Mouse (Mus musculus): ENCODE results near the gene Eif5b. TPM values are rescaled to one million over a fixed set of nuclear protein-coding genes. Genes with fewer than 3 reads are reported as not detected.

Eif5b gene
- polyA plus RNA-seq (2014; fragmentation: Nextera tagmentation; extraction: Ambion mirVana): 32.1 and 33.8 TPM in 2 replicates

DNA sequence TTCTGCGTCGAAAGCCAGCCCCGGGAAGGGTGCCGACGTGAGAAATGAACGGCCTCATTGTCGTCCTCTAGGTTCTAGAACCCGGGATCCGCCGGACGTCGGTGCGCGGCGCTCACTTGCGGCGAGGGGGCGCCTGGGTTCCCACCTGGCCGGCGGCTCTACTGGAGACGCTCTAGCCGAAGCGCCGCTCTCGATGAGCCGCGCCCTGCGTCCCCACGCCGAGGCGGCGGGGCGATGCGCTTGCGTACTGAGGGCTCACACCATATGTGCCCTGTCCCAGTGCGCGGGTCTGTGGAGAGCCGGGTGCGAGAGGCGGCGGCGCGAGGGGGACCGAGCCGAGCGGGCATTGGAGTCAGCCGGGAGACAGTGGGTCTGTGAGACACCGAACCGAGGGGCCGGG, at the start of gene Eif5b, which contains the start of gene Txndc9:
Eif5b (plus strand) TSS at position 144 of the 400 bp plus-strand sequence.
Txndc9 (minus strand) TSS at position 27 of the 400 bp plus-strand sequence.
- H3K27me3 ChIP-seq (ENCODE audit: control insufficient read depth, insufficient read depth, low read length): no peaks in the 10 kb centered on the region

DNA sequence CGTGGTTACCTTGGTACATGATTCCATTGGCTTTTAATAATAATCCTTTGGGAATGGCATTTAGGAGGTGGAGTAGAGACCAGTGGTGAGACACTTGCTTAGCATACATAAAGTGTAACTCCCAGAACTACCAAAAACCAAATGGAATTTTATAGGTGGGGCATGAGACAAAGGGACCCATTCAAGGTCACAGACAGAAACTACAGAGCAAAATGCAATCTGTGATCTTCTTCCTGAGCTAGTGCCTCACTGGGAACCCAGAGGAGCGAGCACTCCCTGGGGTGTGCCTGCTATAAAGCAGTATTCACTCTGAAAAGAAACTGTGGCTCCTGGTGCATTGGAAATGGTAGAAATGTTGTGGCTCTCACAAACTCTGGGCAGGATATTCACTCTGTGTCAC, 48.9 kb upstream of the Eif5b start:
- no peak for ATAC-seq (ENCODE audit: insufficient number of reproducible peaks, low FRiP score, low TSS enrichment, low read depth)

More for the DNA sequence above, at the start of gene Eif5b, which contains the start of gene Txndc9:
- Histone ChIP-seq H3K4me3 (ENCODE audit: low read depth, low read length) (peak within 1 kb of the TSS; percentile 92), H3K36me3 (ENCODE audit: control insufficient read depth, insufficient read depth, low read length) (peaks cover 9% of the 10 kb centered on the region), H3K27ac (replicated peaks; ENCODE audit: low read depth, low read length) (peak within 1 kb of the TSS; percentile 76), H3K9me3 (ENCODE audit: control insufficient read depth, low read length) (no peaks in the 10 kb centered on the region), H3K4me2 (ENCODE audit: low read depth, severe bottlenecking) (peak within 1 kb of the TSS; percentile 86), H3K4me1 (ENCODE audit: control insufficient read depth, insufficient read depth, low read length) (peaks cover 12% of the 10 kb centered on the region), H3K9ac (ENCODE audit: low read length) (peak within 1 kb of the TSS; percentile 89)
- ATAC-seq (ENCODE audit: insufficient number of reproducible peaks, low FRiP score, low TSS enrichment, low read depth) (peak; percentile 90), DNase-seq (ENCODE audit: low spot score) (peak; percentile 94)
- under 1% methylated on average over 49 of the region's 50 CpGs for WGBS

DNA sequence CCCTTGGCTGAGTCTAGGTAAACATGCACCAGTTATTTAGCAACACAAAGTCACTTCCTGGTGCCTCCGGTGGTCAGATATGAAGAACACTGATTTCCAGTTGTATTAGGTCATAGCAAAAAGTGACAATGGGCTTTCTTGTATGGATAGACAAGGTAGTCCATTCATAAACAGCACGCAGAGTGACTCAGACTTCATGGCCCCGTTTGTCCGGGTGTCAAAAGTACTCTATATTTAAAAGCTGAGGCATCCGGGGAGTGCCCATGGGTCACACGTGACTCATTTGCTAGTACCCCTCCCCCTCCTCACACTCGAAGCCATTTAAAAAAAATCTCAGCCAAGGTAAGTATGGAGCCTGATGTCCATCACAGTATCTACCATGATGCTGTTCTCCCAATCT, 43.0 kb upstream of the Eif5b start:
- DNase-seq (ENCODE audit: low spot score): no peak
- Histone ChIP-seq H3K4me1 (ENCODE audit: control insufficient read depth, insufficient read depth, low read length) (no peaks in the 10 kb centered on the region), H3K9me3 (ENCODE audit: control insufficient read depth, low read length) (no peaks in the 10 kb centered on the region), H3K4me2 (ENCODE audit: low read depth, severe bottlenecking) (no peak overlapping the region), H3K4me3 (ENCODE audit: low read depth, low read length) (no peak overlapping the region), H3K9ac (ENCODE audit: low read length) (no peak overlapping the region), H3K27me3 (ENCODE audit: control insufficient read depth, insufficient read depth, low read length) (no peaks in the 10 kb centered on the region), H3K27ac (replicated peaks; ENCODE audit: low read depth, low read length) (no peak overlapping the region), H3K36me3 (ENCODE audit: control insufficient read depth, insufficient read depth, low read length) (no peaks in the 10 kb centered on the region)
- WGBS: 87% methylated on average over 7 of the region's 7 CpGs
- no peak for ATAC-seq (ENCODE audit: insufficient number of reproducible peaks, low FRiP score, low TSS enrichment, low read depth)

More for the DNA sequence above, 48.9 kb upstream of the Eif5b start:
- WGBS: 91% methylated on average over 2 of the region's 2 CpGs
- Histone ChIP-seq H3K36me3 (ENCODE audit: control insufficient read depth, insufficient read depth, low read length) (no peaks in the 10 kb centered on the region), H3K9me3 (ENCODE audit: control insufficient read depth, low read length) (no peaks in the 10 kb centered on the region), H3K4me3 (ENCODE audit: low read depth, low read length) (no peak overlapping the region), H3K4me2 (ENCODE audit: low read depth, severe bottlenecking) (no peak overlapping the region), H3K27me3 (ENCODE audit: control insufficient read depth, insufficient read depth, low read length) (no peaks in the 10 kb centered on the region), H3K27ac (replicated peaks; ENCODE audit: low read depth, low read length) (no peak overlapping the region), H3K9ac (ENCODE audit: low read length) (no peak overlapping the region), H3K4me1 (ENCODE audit: control insufficient read depth, insufficient read depth, low read length) (no peaks in the 10 kb centered on the region)
- no peak for DNase-seq (ENCODE audit: low spot score)

DNA sequence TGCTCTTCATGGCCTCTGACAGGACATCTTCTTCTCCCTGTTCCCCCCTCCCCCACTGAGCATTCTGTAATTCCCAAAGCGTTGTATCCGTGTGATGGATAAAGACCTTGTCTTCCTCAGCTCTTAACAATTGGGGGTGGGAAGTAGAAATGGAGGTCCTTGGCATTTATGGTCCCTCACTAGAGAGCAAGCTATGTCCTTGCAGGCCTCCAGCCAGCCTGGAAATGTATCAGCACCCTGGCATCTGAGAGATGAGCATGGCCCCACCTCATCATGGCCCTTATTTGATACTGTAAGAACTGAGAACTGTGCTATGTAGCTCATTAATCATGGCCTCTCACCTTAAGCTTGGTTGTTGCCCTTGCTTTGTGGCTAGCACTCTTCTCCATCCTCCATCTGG, 42.6 kb upstream of the Eif5b start:
- 98% methylated on average over 2 of the region's 2 CpGs for WGBS
- no peak for DNase-seq (ENCODE audit: low spot score)
- Histone ChIP-seq H3K4me2 (ENCODE audit: low read depth, severe bottlenecking) (no peak overlapping the region), H3K27me3 (ENCODE audit: control insufficient read depth, insufficient read depth, low read length) (no peaks in the 10 kb centered on the region), H3K9me3 (ENCODE audit: control insufficient read depth, low read length) (no peaks in the 10 kb centered on the region), H3K4me1 (ENCODE audit: control insufficient read depth, insufficient read depth, low read length) (no peaks in the 10 kb centered on the region), H3K9ac (ENCODE audit: low read length) (no peak overlapping the region), H3K4me3 (ENCODE audit: low read depth, low read length) (no peak overlapping the region), H3K27ac (replicated peaks; ENCODE audit: low read depth, low read length) (no peak overlapping the region), H3K36me3 (ENCODE audit: control insufficient read depth, insufficient read depth, low read length) (no peaks in the 10 kb centered on the region)
- ATAC-seq (ENCODE audit: insufficient number of reproducible peaks, low FRiP score, low TSS enrichment, low read depth): no peak

DNA sequence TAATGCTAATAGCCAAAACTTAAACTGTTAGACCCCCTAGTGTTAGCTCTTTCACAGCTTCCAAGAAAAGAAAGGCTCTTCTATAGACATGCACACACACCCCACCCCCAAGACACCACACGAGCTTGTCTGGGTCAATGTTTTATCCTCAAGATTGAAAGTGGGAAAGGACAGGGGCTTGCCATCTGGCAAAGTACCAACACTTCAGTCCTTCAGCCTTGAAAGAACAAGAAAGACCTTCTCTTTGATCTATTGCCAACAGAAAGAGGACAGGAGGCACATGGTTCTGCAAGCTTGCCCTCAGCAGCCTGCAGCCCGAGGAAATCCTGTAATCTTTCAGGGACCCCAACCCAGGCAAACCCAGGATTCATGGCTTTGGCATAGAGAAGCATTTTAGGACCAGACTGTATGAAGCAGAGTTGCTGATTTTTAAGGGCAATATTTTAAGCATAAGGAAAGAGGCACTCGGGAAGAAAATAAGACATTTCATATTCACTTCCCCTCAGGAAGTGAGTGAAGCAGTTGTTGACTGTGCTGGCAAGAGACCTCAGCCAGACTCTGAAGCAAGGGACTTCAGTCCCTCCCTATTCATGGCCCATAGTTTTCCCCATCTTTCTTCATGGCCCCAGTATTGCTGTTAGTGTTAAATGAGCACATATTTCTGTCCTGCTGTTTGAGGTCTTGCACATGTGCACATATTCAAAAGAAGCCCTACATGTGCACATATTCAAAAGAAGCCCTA, 40.9 kb upstream of the Eif5b start:
- no peaks in the 10 kb centered on the region for H3K36me3 ChIP-seq (ENCODE audit: control insufficient read depth, insufficient read depth, low read length)
- H3K9ac ChIP-seq (ENCODE audit: low read length): no peak overlapping the region
- no peak for DNase-seq (ENCODE audit: low spot score)

GRCm38 (mm10) chr1:37957659-37958058, 40.2 kb upstream of the Eif5b start, which contains the start of gene Lyg1:
TSS of gene Lyg1 (minus strand) at chr1:37957759.
- H3K27ac ChIP-seq (replicated peaks; ENCODE audit: low read depth, low read length): no peak within 1 kb of the TSS
- H3K36me3 ChIP-seq (ENCODE audit: control insufficient read depth, insufficient read depth, low read length): no peaks in the 10 kb centered on the region
- no peaks in the 10 kb centered on the region for H3K9me3 ChIP-seq (ENCODE audit: control insufficient read depth, low read length)
- ATAC-seq (ENCODE audit: insufficient number of reproducible peaks, low FRiP score, low TSS enrichment, low read depth) (no peak), DNase-seq (ENCODE audit: low spot score) (no peak)
- H3K4me1 ChIP-seq (ENCODE audit: control insufficient read depth, insufficient read depth, low read length): no peaks in the 10 kb centered on the region
- H3K4me3 ChIP-seq (ENCODE audit: low read depth, low read length): no peak within 1 kb of the TSS
- H3K9ac ChIP-seq (ENCODE audit: low read length): no peak within 1 kb of the TSS
- no peaks in the 10 kb centered on the region for H3K27me3 ChIP-seq (ENCODE audit: control insufficient read depth, insufficient read depth, low read length)
- H3K4me2 ChIP-seq (ENCODE audit: low read depth, severe bottlenecking): no peak within 1 kb of the TSS
- WGBS: 89% methylated on average over 5 of the region's 5 CpGs

More for the DNA sequence above, 40.9 kb upstream of the Eif5b start:
- no peaks in the 10 kb centered on the region for H3K4me1 ChIP-seq (ENCODE audit: control insufficient read depth, insufficient read depth, low read length)
- WGBS: 45% methylated on average over 3 of the region's 3 CpGs
- no peak for ATAC-seq (ENCODE audit: insufficient number of reproducible peaks, low FRiP score, low TSS enrichment, low read depth)
- no peaks in the 10 kb centered on the region for H3K9me3 ChIP-seq (ENCODE audit: control insufficient read depth, low read length)
- H3K4me3 ChIP-seq (ENCODE audit: low read depth, low read length): no peak overlapping the region
- no peaks in the 10 kb centered on the region for H3K27me3 ChIP-seq (ENCODE audit: control insufficient read depth, insufficient read depth, low read length)
- no peak overlapping the region for H3K4me2 ChIP-seq (ENCODE audit: low read depth, severe bottlenecking)
- H3K27ac ChIP-seq (replicated peaks; ENCODE audit: low read depth, low read length): no peak overlapping the region

GRCm38 (mm10) chr1:37958516-37958915, 39.3 kb upstream of the Eif5b start:
- Histone ChIP-seq H3K27me3 (ENCODE audit: control insufficient read depth, insufficient read depth, low read length) (no peaks in the 10 kb centered on the region), H3K9ac (ENCODE audit: low read length) (no peak overlapping the region), H3K27ac (replicated peaks; ENCODE audit: low read depth, low read length) (no peak overlapping the region), H3K36me3 (ENCODE audit: control insufficient read depth, insufficient read depth, low read length) (no peaks in the 10 kb centered on the region), H3K4me3 (ENCODE audit: low read depth, low read length) (no peak overlapping the region), H3K9me3 (ENCODE audit: control insufficient read depth, low read length) (no peaks in the 10 kb centered on the region), H3K4me1 (ENCODE audit: control insufficient read depth, insufficient read depth, low read length) (no peaks in the 10 kb centered on the region), H3K4me2 (ENCODE audit: low read depth, severe bottlenecking) (no peak overlapping the region)
- ATAC-seq (ENCODE audit: insufficient number of reproducible peaks, low FRiP score, low TSS enrichment, low read depth) (no peak), DNase-seq (ENCODE audit: low spot score) (no peak)
- WGBS: 67% methylated on average over 2 of the region's 2 CpGs

DNA sequence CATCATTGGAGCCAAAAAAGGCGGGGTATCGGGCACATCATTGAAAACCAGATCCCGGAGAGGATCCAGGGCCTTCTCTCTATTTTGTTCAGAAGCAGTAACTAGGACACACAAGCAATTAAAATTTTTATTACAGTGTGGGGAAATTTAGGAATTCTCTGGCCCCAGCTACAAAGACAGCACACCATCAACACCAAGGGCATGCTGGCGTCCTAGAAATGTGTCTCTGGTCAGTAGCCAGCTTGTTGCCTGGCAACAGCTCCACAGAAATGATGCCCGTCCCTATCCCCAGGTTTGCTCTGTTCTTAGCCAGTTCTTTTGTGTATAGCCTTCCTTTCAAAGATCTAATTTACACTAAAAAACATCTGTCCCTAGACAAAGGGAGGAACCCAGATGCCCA, 38.3 kb upstream of the Eif5b start:
- Histone ChIP-seq H3K27ac (replicated peaks; ENCODE audit: low read depth, low read length) (no peak overlapping the region), H3K9me3 (ENCODE audit: control insufficient read depth, low read length) (no peaks in the 10 kb centered on the region), H3K4me3 (ENCODE audit: low read depth, low read length) (no peak overlapping the region), H3K27me3 (ENCODE audit: control insufficient read depth, insufficient read depth, low read length) (no peaks in the 10 kb centered on the region), H3K9ac (ENCODE audit: low read length) (no peak overlapping the region), H3K4me1 (ENCODE audit: control insufficient read depth, insufficient read depth, low read length) (no peaks in the 10 kb centered on the region), H3K4me2 (ENCODE audit: low read depth, severe bottlenecking) (no peak overlapping the region), H3K36me3 (ENCODE audit: control insufficient read depth, insufficient read depth, low read length) (no peaks in the 10 kb centered on the region)
- no peak for DNase-seq (ENCODE audit: low spot score)
- WGBS: 79% methylated on average over 5 of the region's 5 CpGs
- ATAC-seq (ENCODE audit: insufficient number of reproducible peaks, low FRiP score, low TSS enrichment, low read depth): no peak
